Comparison of ENCODE assay signal across 8 mouse cellular contexts in genomic region chr13:104139369-104140209, GRCm38 (mm10). TPM values are rescaled to one million over a fixed set of nuclear protein-coding genes. Genes with fewer than 3 reads are reported as not detected.
DNase-seq lines count a peak whose midpoint lies in the region; ATAC-seq lines count a peak whose summit lies in the region.

No protein-coding gene starts in this region.

- H3K9me3 ChIP-seq in hindbrain, embryonic 15.5 days, result no peaks in the 10 kb centered on the region
- no peaks in the 10 kb centered on the region for H3K9me3 ChIP-seq in megakaryocyte, embryonic 14.5 days

- H3K36me3 ChIP-seq in hindbrain, embryonic 15.5 days, result peaks cover 53% of the 10 kb centered on the region
- H3K36me3 ChIP-seq in megakaryocyte, embryonic 14.5 days (replicated peaks; ENCODE audit: low read length), result peaks cover 42% of the 10 kb centered on the region

- WGBS in hindbrain, embryonic 15.5 days, result 43% methylated on average over 13 of the region's 13 CpGs

- no peak overlapping the region for H3K4me3 ChIP-seq in hindbrain, embryonic 15.5 days
- peak overlapping the region; percentile 90 for H3K4me3 ChIP-seq in megakaryocyte, embryonic 14.5 days (replicated peaks)

- peak; percentile 54; the same call in 1 of the 2 replicates for ATAC-seq in hindbrain, embryonic 15.5 days (ENCODE audit: low FRiP score, low read depth)

- H3K4me1 ChIP-seq in hindbrain, embryonic 15.5 days (replicated peaks), result no peaks in the 10 kb centered on the region
- peaks cover 11% of the 10 kb centered on the region for H3K4me1 ChIP-seq in megakaryocyte, embryonic 14.5 days

- peak; percentile 84 for DNase-seq in T-cell, adult 2 months (ENCODE audit: low spot score)
- DNase-seq in cerebellum, postnatal 10 days, result peak; percentile 82 to 89
- DNase-seq in frontal cortex, postnatal 14 days (ENCODE audit: low spot score in 2 of 2), result peak; percentile 69 to 77
- DNase-seq in left cerebral cortex, adult 18-20 months (ENCODE audit: low spot score in 2 of 2), result peak; percentile 82 to 84
- peak; percentile 87 to 89 for DNase-seq in right cerebral cortex, postnatal 10 days (ENCODE audit: low spot score in 2 of 2)
- DNase-seq in urinary bladder, postnatal 14 days (ENCODE audit: low spot score), result peak; percentile 76

- H3K9ac ChIP-seq in hindbrain, embryonic 15.5 days, result no peak overlapping the region

- no peak overlapping the region for H3K4me2 ChIP-seq in hindbrain, embryonic 15.5 days

- no peak overlapping the region for H3K27ac ChIP-seq in hindbrain, embryonic 15.5 days (replicated peaks)

- no peaks in the 10 kb centered on the region for H3K27me3 ChIP-seq in hindbrain, embryonic 15.5 days
- no peaks in the 10 kb centered on the region for H3K27me3 ChIP-seq in megakaryocyte, embryonic 14.5 days (replicated peaks)

RNA-seq across cellular contexts. Expression of gene Sgtb, which starts 30.0 kb away (rescaled TPM):
- polyA plus RNA-seq in hindbrain, embryonic 15.5 days (2015; fragmentation: Nextera tagmentation; extraction: Ambion mirVana), result 31.6 and 32.7 TPM in 2 replicates
- total RNA-seq in left cerebral cortex, adult 18-20 months (2021), result 100 to 1,000 TPM; 144 to 147 TPM
- 0.44 TPM in 1 of 2 replicates, not detected in the other for polyA plus RNA-seq in megakaryocyte, embryonic 14.5 days (2012; ENCODE audit: insufficient read depth, low replicate concordance)

RNA-seq across cellular contexts. Expression of gene Nln, which starts 30.2 kb away (rescaled TPM):
- 57.3 and 64.6 TPM in 2 replicates for polyA plus RNA-seq in hindbrain, embryonic 15.5 days (2015; fragmentation: Nextera tagmentation; extraction: Ambion mirVana)
- 10 to 100 TPM; 23.9 to 26.5 TPM for total RNA-seq in left cerebral cortex, adult 18-20 months (2021)
- polyA plus RNA-seq in megakaryocyte, embryonic 14.5 days (2012; ENCODE audit: insufficient read depth, low replicate concordance), result 3.5 and 11.1 TPM in 2 replicates

RNA-seq across cellular contexts. Expression of gene Trappc13, which starts 38.7 kb away (rescaled TPM):
- polyA plus RNA-seq in hindbrain, embryonic 15.5 days (2015; fragmentation: Nextera tagmentation; extraction: Ambion mirVana), result 56.2 and 62.0 TPM in 2 replicates
- total RNA-seq in left cerebral cortex, adult 18-20 months (2021), result 10 to 100 TPM; 53.5 to 56.0 TPM
- polyA plus RNA-seq in megakaryocyte, embryonic 14.5 days (2012; ENCODE audit: insufficient read depth, low replicate concordance), result 2.2 TPM in 1 of 2 replicates, not detected in the other

RNA-seq across cellular contexts. Expression of gene Trim23, which starts 39.0 kb away (rescaled TPM):
- 33.0 and 33.2 TPM in 2 replicates for polyA plus RNA-seq in hindbrain, embryonic 15.5 days (2015; fragmentation: Nextera tagmentation; extraction: Ambion mirVana)
- 10 to 100 TPM; 59.1 to 61.1 TPM for total RNA-seq in left cerebral cortex, adult 18-20 months (2021)
- 0.02 TPM in 1 of 2 replicates, not detected in the other for polyA plus RNA-seq in megakaryocyte, embryonic 14.5 days (2012; ENCODE audit: insufficient read depth, low replicate concordance)

Comparison
In these comparisons a context has a peak if more than half of its experiments do, and no peak if none do; other contexts are left out.
1. RNA of gene Sgtb, which starts 30.0 kb away (polyA plus RNA-seq): 31.6 to 32.7 TPM in hindbrain, embryonic 15.5 days; 0.44 TPM in megakaryocyte, embryonic 14.5 days; every median in the first group is over 10 times any median in the second.
2. RNA of gene Trappc13, which starts 38.7 kb away (polyA plus RNA-seq): 56.2 to 62.0 TPM in hindbrain, embryonic 15.5 days; 2.2 TPM in megakaryocyte, embryonic 14.5 days; every median in the first group is over 10 times any median in the second.
3. Peak in every context shown above with its lines, with median percentiles within 50 percentile points of each other: DNase-seq.